Mouse (Mus musculus) stomach, embryonic 16.5 days (tissue): ENCODE measurements around the gene Lrsam1. TPM values are rescaled to one million over a fixed set of nuclear protein-coding genes. Genes with fewer than 3 reads are reported as not detected.

Experiments
- ATAC-seq: fragments of 200-750 bp; cut with Nextera tagmentation; 2 replicates; pipeline ENCODE4 v1.8.0; 2017; ENCODE audit warnings: moderate number of reproducible peaks, moderate TSS enrichment; ENCODE audit not compliant: insufficient read depth, low FRiP score
- H3K27ac ChIP-seq: fragments of 300-500 bp; sonication (generic); 2 replicates; pipeline ENCODE4 v1.5.1; 2014; ENCODE audit warnings: low read length
- H3K27me3 ChIP-seq: fragments of 300-500 bp; sonication (generic); 2 replicates; pipeline ENCODE4 v1.6.1; 2014; ENCODE audit warnings: low read length, control low read depth, mixed read lengths; ENCODE audit not compliant: control insufficient read depth, insufficient read depth
- H3K36me3 ChIP-seq: fragments of 300-500 bp; sonication (generic); 2 replicates; pipeline ENCODE4 v1.6.1; 2014; ENCODE audit warnings: low read length; ENCODE audit not compliant: control insufficient read depth, insufficient read depth
- H3K4me1 ChIP-seq: fragments of 300-500 bp; sonication (generic); 2 replicates; pipeline ENCODE4 v1.6.1; 2014; ENCODE audit warnings: low read length, control low read depth, mixed read lengths; ENCODE audit not compliant: control insufficient read depth, insufficient read depth
- H3K4me2 ChIP-seq: fragments of 300-500 bp; sonication (generic); 2 replicates; pipeline ENCODE4 v1.6.1; 2014; ENCODE audit warnings: low read depth, low read length, mixed read lengths
- H3K4me3 ChIP-seq: fragments of 300-500 bp; sonication (generic); replicated peaks from 2 replicates; pipeline ENCODE4 v1.5.1; 2014; ENCODE audit warnings: mild to moderate bottlenecking, low read length
- H3K9ac ChIP-seq: fragments of 300-500 bp; sonication (generic); 2 replicates; pipeline ENCODE4 v1.6.1; 2014; ENCODE audit warnings: low read length
- H3K9me3 ChIP-seq: fragments of 300-500 bp; sonication (generic); replicated peaks from 2 replicates; pipeline ENCODE4 v1.6.1; 2016; ENCODE audit warnings: low read length, control low read depth; ENCODE audit not compliant: control insufficient read depth
- WGBS: fragments of 180-500 bp; shearing (Covaris S2); extraction: QIAGEN DNeasy Blood & Tissue Kit; methylation state at CpG from one replicate; pipeline ENCODE4 v1.1.7; 2014; 5-methylcytosine and 5-hydroxymethylcytosine counted together
- polyA plus RNA-seq: library from polyadenylated mRNA; unstranded; fragments of >200 nt; fragmentation: Nextera tagmentation; extraction: Ambion mirVana; gene quantifications from 2 replicates; pipeline ENCODE4 v1.2.1, GENCODE M21; 2015

Lrsam1 gene
- polyA plus RNA-seq, 1 experiment from 2014 or later: 10.4 TPM

- peak within 1 kb of the TSS; percentile 90 for H3K4me2 ChIP-seq
- H3K4me1 ChIP-seq: peaks cover 59% of the 10 kb centered on the region
- peak within 1 kb of the TSS; percentile 94 for H3K9ac ChIP-seq
- H3K4me3 ChIP-seq: peak within 1 kb of the TSS; percentile 81
- no peaks in the 10 kb centered on the region for H3K36me3 ChIP-seq
- WGBS: under 1% methylated on average over 65 of the region's 68 CpGs
- H3K27me3 ChIP-seq: no peaks in the 10 kb centered on the region
- H3K27ac ChIP-seq: peak within 1 kb of the TSS; percentile 97
- H3K9me3 ChIP-seq: no peaks in the 10 kb centered on the region
- ATAC-seq: peak; percentile 90
Measured at GRCm38 (mm10) chr2:32875675-32876489, 85.5 kb downstream of the Lrsam1 start, which contains the start of gene Fam129b. Fam129b (plus strand) TSS chr2:32876114.

Other genes with a start within 250 kb of the Lrsam1 start
- gene Cdk9, start 248.5 kb downstream of the Lrsam1 start, polyA plus RNA-seq: 71.9 and 82.7 TPM in 2 replicates
- gene Sh2d3c, start 240.6 kb downstream of the Lrsam1 start, polyA plus RNA-seq: 26.8 and 27.4 TPM in 2 replicates
- gene 6330409D20Rik, start 220.6 kb downstream of the Lrsam1 start, polyA plus RNA-seq: 0.20 and 0.28 TPM in 2 replicates
- gene Tor2a, start 204.4 kb downstream of the Lrsam1 start, polyA plus RNA-seq: 59.2 and 67.0 TPM in 2 replicates
- gene Ttc16, start 186.0 kb downstream of the Lrsam1 start, polyA plus RNA-seq: 0.12 and 0.21 TPM in 2 replicates
- gene Ptrh1, start 185.8 kb downstream of the Lrsam1 start, polyA plus RNA-seq: 3.9 and 6.7 TPM in 2 replicates
- gene Cfap157, start 177.2 kb downstream of the Lrsam1 start, polyA plus RNA-seq: 0.10 and 0.41 TPM in 2 replicates
- 20.8 and 23.2 TPM in 2 replicates for gene Stxbp1, start 114.4 kb downstream of the Lrsam1 start, polyA plus RNA-seq
- gene Fam129b, start 85.5 kb downstream of the Lrsam1 start, polyA plus RNA-seq: 108 and 139 TPM in 2 replicates
- 124 and 174 TPM in 2 replicates for gene Rpl12, start 55 bp downstream of the Lrsam1 start, polyA plus RNA-seq
- gene Slc2a8, start 20.5 kb upstream of the Lrsam1 start, polyA plus RNA-seq: 14.6 and 14.9 TPM in 2 replicates
- gene Garnl3, start 170.0 kb upstream of the Lrsam1 start, polyA plus RNA-seq: 14.1 and 16.6 TPM in 2 replicates